Mouse (Mus musculus) G1E (cell line): ENCODE data around the gene Arrb1. TPM values are rescaled to one million over a fixed set of nuclear protein-coding genes. Genes with fewer than 3 reads are reported as not detected.

Experiments
- ATAC-seq: 2 replicates; pipeline ENCODE4 v1.8.0; 2016; ENCODE audit warnings: mild to moderate bottlenecking; ENCODE audit not compliant: insufficient number of reproducible peaks, poor library complexity, low FRiP score, severe bottlenecking; ENCODE audit errors: extremely low read depth
- DNase-seq: peaks from one replicate; pipeline ENCODE4 v3.0.0; 2012; ENCODE audit warnings: low spot score
- H3K27me3 ChIP-seq: 2 replicates; pipeline ENCODE4 v1.6.1; 2012; ENCODE audit warnings: mild to moderate bottlenecking, low read length, inconsistent platforms; ENCODE audit not compliant: insufficient read depth
- H3K36me3 ChIP-seq: replicated peaks from 2 replicates; pipeline ENCODE3; 2012; ENCODE audit warnings: mild to moderate bottlenecking, inconsistent platforms
- H3K4me1 ChIP-seq: 2 replicates; pipeline ENCODE4 v1.6.1; 2012; ENCODE audit warnings: low read depth, low read length, inconsistent platforms, mixed read lengths; ENCODE audit not compliant: insufficient read depth
- H3K4me3 ChIP-seq: 2 replicates; pipeline ENCODE4 v1.5.1; 2012; ENCODE audit warnings: low read depth, mild to moderate bottlenecking, inconsistent platforms, low read length, moderate library complexity, mixed read lengths
- H3K9me3 ChIP-seq: replicated peaks from 2 replicates; pipeline ENCODE4 v1.6.1; 2012; ENCODE audit warnings: inconsistent platforms
- CTCF ChIP-seq: IDR thresholded peaks from 2 replicates; pipeline ENCODE4 v1.5.1; 2012; ENCODE audit warnings: low read depth, low read length, inconsistent platforms, mixed read lengths
- GATA1 ChIP-seq: IDR thresholded peaks from 2 replicates; pipeline ENCODE4 v1.6.1; 2012; ENCODE audit warnings: borderline replicate concordance, low read length, inconsistent platforms, mixed read lengths
- GATA2 ChIP-seq: IDR thresholded peaks from 2 replicates; pipeline ENCODE4 v1.6.1; 2012; ENCODE audit warnings: low read depth, low read length, inconsistent platforms, borderline replicate concordance
- POLR2AphosphoS5 ChIP-seq: IDR thresholded peaks from 2 replicates; pipeline ENCODE4 v1.6.1; 2012; ENCODE audit warnings: low read depth, low read length, inconsistent platforms; ENCODE audit not compliant: insufficient replicate concordance
- TAL1 ChIP-seq: conservative IDR thresholded peaks from 2 replicates; pipeline ENCODE4 v1.6.1; 2012; ENCODE audit warnings: low read depth, low read length, inconsistent platforms, mixed read lengths
- polyA plus RNA-seq: library from polyadenylated mRNA; stranded (reverse); fragments of >175 nt; gene quantifications from 2 replicates; pipeline ENCODE4 v1.2.3, GENCODE M21; 2012
- total RNA-seq, 2 experiments: library from RNA; stranded (forward) in 1 of 2; stranded (reverse) in 1 of 2; fragments of 200-1000 nt in 1 of 2; fragments of >200 nt in 1 of 2; fragmentation: Nextera tagmentation in 1 of 2; gene quantifications; 2 replicates each; pipeline ENCODE4 v1.2.3; 2014 to 2017

Arrb1 gene
- total and polyA plus RNA-seq, 3 experiments: 60.6 to 108 (median 84.8) TPM

GRCm38 (mm10) chr7:99632286-99632685 lies 97.0 kb downstream of the Arrb1 start:
- H3K4me1 ChIP-seq: 0 out of 2 replicates have a peak, but pooled peaks cover 2% of the 10 kb centered on the region
- TF ChIP-seq GATA2 (no peak), CTCF (no peak)
- no peak overlapping the region for H3K4me3 ChIP-seq
- DNase-seq: no peak
- peaks cover 9% of the 10 kb centered on the region for H3K27me3 ChIP-seq
- H3K9me3 ChIP-seq: no peaks in the 10 kb centered on the region
- ATAC-seq: no peak
- no peaks in the 10 kb centered on the region for H3K36me3 ChIP-seq

GRCm38 (mm10) chr7:99633966-99634665 lies 98.8 kb downstream of the Arrb1 start:
- no peaks in the 10 kb centered on the region for H3K4me1 ChIP-seq
- ATAC-seq (no peak), DNase-seq (no peak)
- H3K9me3 ChIP-seq: no peaks in the 10 kb centered on the region
- H3K36me3 ChIP-seq: no peaks in the 10 kb centered on the region
- peaks cover 9% of the 10 kb centered on the region for H3K27me3 ChIP-seq
- TF ChIP-seq GATA1: no peak
- TF ChIP-seq CTCF: no peak
- TF ChIP-seq POLR2AphosphoS5: no peak
- TF ChIP-seq GATA2: no peak
- TF ChIP-seq TAL1: no peak
- no peak overlapping the region for H3K4me3 ChIP-seq

- Histone ChIP-seq H3K27me3 (peaks cover 43% of the 10 kb centered on the region), H3K4me1 (0 out of 2 replicates have a peak, but pooled peaks cover 3% of the 10 kb centered on the region), H3K4me3 (no peak overlapping the region), H3K36me3 (no peaks in the 10 kb centered on the region), H3K9me3 (no peaks in the 10 kb centered on the region)
- TF ChIP-seq CTCF (no peak), GATA2 (no peak), TAL1 (no peak), POLR2AphosphoS5 (no peak), GATA1 (no peak)
- no peak for ATAC-seq
- no peak for DNase-seq
Measured at GRCm38 (mm10) chr7:99641245-99641644, 106.0 kb downstream of the Arrb1 start.

GRCm38 (mm10) chr7:99642078-99642477 lies 106.8 kb downstream of the Arrb1 start:
- TF ChIP-seq GATA2 (no peak), TAL1 (no peak), GATA1 (no peak), CTCF (no peak), POLR2AphosphoS5 (no peak)
- Histone ChIP-seq H3K36me3 (no peaks in the 10 kb centered on the region), H3K9me3 (no peaks in the 10 kb centered on the region), H3K4me1 (0 out of 2 replicates have a peak, but pooled peaks cover 3% of the 10 kb centered on the region), H3K27me3 (peaks cover 43% of the 10 kb centered on the region), H3K4me3 (no peak overlapping the region)
- DNase-seq (no peak), ATAC-seq (no peak)

DNA sequence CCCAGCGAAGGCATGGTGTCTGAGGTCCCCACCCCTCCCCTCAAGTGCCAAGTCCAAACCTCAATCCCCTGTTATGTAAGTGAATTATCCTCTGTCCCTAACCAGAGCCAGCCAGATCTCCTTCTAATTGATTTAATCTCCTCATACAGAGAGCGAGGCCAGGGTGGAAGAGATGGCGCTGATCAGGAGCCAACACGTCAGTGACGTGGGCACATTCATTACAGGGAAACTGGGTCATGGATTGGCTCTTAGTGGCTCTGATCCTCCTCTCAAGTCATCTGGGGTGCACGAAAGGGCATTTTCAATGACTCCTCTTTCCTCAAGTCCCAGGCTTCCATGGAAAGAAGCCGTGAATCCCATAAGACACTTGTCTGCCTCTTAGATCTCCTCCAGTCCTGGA lies 109.4 kb downstream of the Arrb1 start:
- ATAC-seq (no peak), DNase-seq (no peak)
- 0 out of 2 replicates have a peak, but pooled peaks cover 3% of the 10 kb centered on the region for H3K4me1 ChIP-seq
- no peaks in the 10 kb centered on the region for H3K9me3 ChIP-seq
- no peak for TF ChIP-seq GATA2
- TF ChIP-seq GATA1: no peak
- no peak for TF ChIP-seq TAL1
- no peak for TF ChIP-seq POLR2AphosphoS5
- TF ChIP-seq CTCF: no peak
- no peaks in the 10 kb centered on the region for H3K36me3 ChIP-seq
- H3K4me3 ChIP-seq: no peak overlapping the region
- peaks cover 35% of the 10 kb centered on the region for H3K27me3 ChIP-seq

- ATAC-seq: no peak
- no peaks in the 10 kb centered on the region for H3K36me3 ChIP-seq
- no peak for TF ChIP-seq GATA2
- no peak for TF ChIP-seq POLR2AphosphoS5
- no peak overlapping the region for H3K4me3 ChIP-seq
- H3K4me1 ChIP-seq: no peaks in the 10 kb centered on the region
- DNase-seq: no peak
- no peaks in the 10 kb centered on the region for H3K9me3 ChIP-seq
- peaks cover 10% of the 10 kb centered on the region for H3K27me3 ChIP-seq
Measured at GRCm38 (mm10) chr7:99648623-99649022, 113.4 kb downstream of the Arrb1 start.
